Mouse (Mus musculus): ENCODE data around the gene Ccdc181. TPM values are rescaled to one million over a fixed set of nuclear protein-coding genes. Genes with fewer than 3 reads are reported as not detected.

Ccdc181 gene
- polyA plus RNA-seq, 1 experiment from 2014 or later: 18.4 TPM

GRCm38 (mm10) chr1:164332559-164332958 lies 57.2 kb downstream of the Ccdc181 start:
- Histone ChIP-seq H3K4me2 (ENCODE audit: low read depth, low read length, severe bottlenecking) (no peak overlapping the region), H3K27me3 (ENCODE audit: control insufficient read depth, insufficient read depth, low read length) (no peaks in the 10 kb centered on the region), H3K9me3 (ENCODE audit: control insufficient read depth, low read length) (no peaks in the 10 kb centered on the region), H3K9ac (ENCODE audit: low read length) (no peak overlapping the region), H3K4me1 (replicated peaks; ENCODE audit: control insufficient read depth, insufficient read depth, low read length) (no peaks in the 10 kb centered on the region), H3K27ac (ENCODE audit: low read depth, low read length) (no peak overlapping the region), H3K36me3 (ENCODE audit: control insufficient read depth, insufficient read depth, low read length) (peaks cover 3% of the 10 kb centered on the region; the same call in 1 of the 2 replicates), H3K4me3 (ENCODE audit: low read depth, low read length) (no peak overlapping the region)
- no peak for DNase-seq (ENCODE audit: low spot score)
- WGBS: 91% methylated on average over 11 of the region's 11 CpGs
- no peak for ATAC-seq (replicated peaks; ENCODE audit: low FRiP score)

- no peak overlapping the region for H3K4me3 ChIP-seq (ENCODE audit: low read depth, low read length)
- no peaks in the 10 kb centered on the region for H3K4me1 ChIP-seq (replicated peaks; ENCODE audit: control insufficient read depth, insufficient read depth, low read length)
- no peaks in the 10 kb centered on the region for H3K27me3 ChIP-seq (ENCODE audit: control insufficient read depth, insufficient read depth, low read length)
- ATAC-seq (replicated peaks; ENCODE audit: low FRiP score): no peak
- H3K36me3 ChIP-seq (ENCODE audit: control insufficient read depth, insufficient read depth, low read length): peaks cover 3% of the 10 kb centered on the region; the same call in 1 of the 2 replicates
- WGBS: 94% methylated on average over 3 of the region's 3 CpGs
- DNase-seq (ENCODE audit: low spot score): no peak
- H3K4me2 ChIP-seq (ENCODE audit: low read depth, low read length, severe bottlenecking): no peak overlapping the region
- no peak overlapping the region for H3K27ac ChIP-seq (ENCODE audit: low read depth, low read length)
- no peaks in the 10 kb centered on the region for H3K9me3 ChIP-seq (ENCODE audit: control insufficient read depth, low read length)
- no peak overlapping the region for H3K9ac ChIP-seq (ENCODE audit: low read length)
Measured at GRCm38 (mm10) chr1:164335435-164335834, 60.0 kb downstream of the Ccdc181 start.

GRCm38 (mm10) chr1:164335846-164336245 lies 60.5 kb downstream of the Ccdc181 start:
- Histone ChIP-seq H3K27me3 (ENCODE audit: control insufficient read depth, insufficient read depth, low read length) (no peaks in the 10 kb centered on the region), H3K27ac (ENCODE audit: low read depth, low read length) (no peak overlapping the region), H3K36me3 (ENCODE audit: control insufficient read depth, insufficient read depth, low read length) (peaks cover 3% of the 10 kb centered on the region; the same call in 1 of the 2 replicates), H3K4me1 (replicated peaks; ENCODE audit: control insufficient read depth, insufficient read depth, low read length) (no peaks in the 10 kb centered on the region), H3K9me3 (ENCODE audit: control insufficient read depth, low read length) (no peaks in the 10 kb centered on the region), H3K4me3 (ENCODE audit: low read depth, low read length) (no peak overlapping the region), H3K9ac (ENCODE audit: low read length) (no peak overlapping the region), H3K4me2 (ENCODE audit: low read depth, low read length, severe bottlenecking) (no peak overlapping the region)
- no peak for DNase-seq (ENCODE audit: low spot score)
- WGBS: 88% methylated on average over 4 of the region's 4 CpGs
- ATAC-seq (replicated peaks; ENCODE audit: low FRiP score): no peak

Other genes starting within 250 kb of the Ccdc181 start
- not detected in 2 replicates for gene Sele, start 227.4 kb upstream of the Ccdc181 start, polyA plus RNA-seq (2014; fragmentation: Nextera tagmentation; extraction: Ambion mirVana)
- not detected in 2 replicates for gene Sell, start 213.6 kb upstream of the Ccdc181 start, polyA plus RNA-seq (2014; fragmentation: Nextera tagmentation; extraction: Ambion mirVana)
- gene Selp, start 160.3 kb upstream of the Ccdc181 start, polyA plus RNA-seq (2014; fragmentation: Nextera tagmentation; extraction: Ambion mirVana): not detected in 2 replicates
- gene F5, start 123.7 kb upstream of the Ccdc181 start, polyA plus RNA-seq (2014; fragmentation: Nextera tagmentation; extraction: Ambion mirVana): 0.19 and 0.43 TPM in 2 replicates
- 13.2 and 14.4 TPM in 2 replicates for gene Slc19a2, start 26.5 kb upstream of the Ccdc181 start, polyA plus RNA-seq (2014; fragmentation: Nextera tagmentation; extraction: Ambion mirVana)
- gene Nme7, start 28.5 kb downstream of the Ccdc181 start, polyA plus RNA-seq (2014; fragmentation: Nextera tagmentation; extraction: Ambion mirVana): 34.7 and 40.5 TPM in 2 replicates
- gene Blzf1, start 31.9 kb downstream of the Ccdc181 start, polyA plus RNA-seq (2014; fragmentation: Nextera tagmentation; extraction: Ambion mirVana): 24.4 and 26.9 TPM in 2 replicates
- gene Atp1b1, start 182.8 kb downstream of the Ccdc181 start, polyA plus RNA-seq (2014; fragmentation: Nextera tagmentation; extraction: Ambion mirVana): 14.3 and 17.8 TPM in 2 replicates

Data from forebrain, embryonic 11.5 days (tissue).